25 mouse cellular contexts compared by ENCODE assay signal in genomic region chr15:97749397-97749796, GRCm38 (mm10). TPM values are rescaled to one million over a fixed set of nuclear protein-coding genes. Genes with fewer than 3 reads are reported as not detected.
DNase-seq lines count a peak whose midpoint lies in the region; ATAC-seq and TF ChIP-seq lines count a peak whose summit lies in the region.
"Had no signal": no experiment of that assay in that cellular context is flagged by ENCODE, and none has a peak within 500 bp of the region (broad histone marks: within the 10 kb centered on the region; RNA-seq: fewer than 3 reads in every experiment).

No protein-coding gene starts in this region.

- no peak overlapping the region; the same call in 1 of the 2 replicates for H3K27ac ChIP-seq in heart, embryonic 13.5 days (replicated peaks)
- H3K27ac ChIP-seq in heart, postnatal 0 days (ENCODE audit: low read depth), result no peak overlapping the region
- 0 out of 2 replicates have a peak overlapping the region, but pooled peaks have one; percentile 25 for H3K27ac ChIP-seq in limb, embryonic 12.5 days
- no peak overlapping the region for H3K27ac ChIP-seq in neural tube, embryonic 15.5 days (replicated peaks)
- H3K27ac ChIP-seq: heart, adult 2 months had no signal

- peaks cover 63% of the 10 kb centered on the region for H3K36me3 ChIP-seq in heart, embryonic 13.5 days
- H3K36me3 ChIP-seq in heart, postnatal 0 days (replicated peaks; ENCODE audit: control insufficient read depth, insufficient read depth, low read length), result peaks cover 12% of the 10 kb centered on the region
- H3K36me3 ChIP-seq in limb, embryonic 12.5 days, result no peaks in the 10 kb centered on the region
- H3K36me3 ChIP-seq in neural tube, embryonic 15.5 days, result no peaks in the 10 kb centered on the region
- H3K36me3 ChIP-seq: embryonic facial prominence, embryonic 12.5 days; embryonic facial prominence, embryonic 15.5 days; hindbrain, embryonic 15.5 days had no signal

- no peak for DNase-seq in heart, postnatal 4 days
- DNase-seq in heart, postnatal 0 days (ENCODE audit: low spot score), result no peak
- DNase-seq in heart, adult 18-20 months, result no peak
- DNase-seq in A20 (ENCODE audit: low read depth, low spot score), result peak; percentile 51
- DNase-seq: adrenal gland, adult 2 months; adrenal gland, postnatal 14 days; cerebellum, adult 11 months; cerebellum, adult 2 months; cerebellum, adult 9-11 months; cerebellum, postnatal 25 days; forebrain, postnatal 0 days; gastrocnemius, adult 2 months; gastrocnemius, postnatal 14 days; heart, adult 2 months had no signal

- TF ChIP-seq CTCF in heart, postnatal 0 days (IDR thresholded peaks at IDR 0.05; ENCODE audit: low read depth), result no peak

- H3K4me2 ChIP-seq in heart, embryonic 13.5 days, result no peak overlapping the region
- H3K4me2 ChIP-seq in heart, postnatal 0 days (ENCODE audit: low read depth, low read length), result peak overlapping the region; percentile 2; the same call in 1 of the 2 replicates
- no peak overlapping the region for H3K4me2 ChIP-seq in limb, embryonic 12.5 days
- no peak overlapping the region for H3K4me2 ChIP-seq in neural tube, embryonic 15.5 days
- H3K4me2 ChIP-seq: embryonic facial prominence, embryonic 12.5 days; embryonic facial prominence, embryonic 15.5 days; hindbrain, embryonic 15.5 days had no signal

- 87% methylated on average over 9 of the region's 9 CpGs for WGBS in heart, embryonic 13.5 days
- WGBS in heart, postnatal 0 days, result 95% methylated on average over 9 of the region's 9 CpGs
- 90% methylated on average over 9 of the region's 9 CpGs for WGBS in limb, embryonic 12.5 days
- 97% methylated on average over 9 of the region's 9 CpGs for WGBS in neural tube, embryonic 15.5 days

- peaks cover 77% of the 10 kb centered on the region for H3K4me1 ChIP-seq in heart, embryonic 13.5 days
- H3K4me1 ChIP-seq in heart, postnatal 0 days (ENCODE audit: control insufficient read depth, insufficient read depth), result peaks cover 38% of the 10 kb centered on the region
- peaks cover 37% of the 10 kb centered on the region for H3K4me1 ChIP-seq in limb, embryonic 12.5 days (replicated peaks)
- peaks cover 23% of the 10 kb centered on the region for H3K4me1 ChIP-seq in neural tube, embryonic 15.5 days

- ATAC-seq in heart, embryonic 13.5 days (ENCODE audit: extremely low read depth, insufficient number of reproducible peaks, low FRiP score, low TSS enrichment), result no peak
- no peak for ATAC-seq in heart, postnatal 0 days (ENCODE audit: insufficient read depth, low read depth)
- no peak for ATAC-seq in limb, embryonic 12.5 days (ENCODE audit: insufficient number of reproducible peaks, insufficient read depth, low FRiP score, low TSS enrichment, low read depth)
- no peak for ATAC-seq in neural tube, embryonic 15.5 days (ENCODE audit: low FRiP score)
- ATAC-seq: CD4-positive, CD25-positive, alpha-beta regulatory T cell, adult 4 months; forebrain, postnatal 0 days; intestine, postnatal 0 days had no signal

- TF ChIP-seq EP300 in heart, postnatal 0 days (IDR thresholded peaks at IDR 0.05; ENCODE audit: low read depth), result no peak

- H3K27me3 ChIP-seq in heart, embryonic 13.5 days (replicated peaks), result no peaks in the 10 kb centered on the region
- H3K27me3 ChIP-seq in heart, postnatal 0 days (ENCODE audit: control insufficient read depth, insufficient read depth, low read length), result no peaks in the 10 kb centered on the region
- no peaks in the 10 kb centered on the region for H3K27me3 ChIP-seq in limb, embryonic 12.5 days
- no peaks in the 10 kb centered on the region for H3K27me3 ChIP-seq in neural tube, embryonic 15.5 days (replicated peaks)
- H3K27me3 ChIP-seq: embryonic facial prominence, embryonic 12.5 days; embryonic facial prominence, embryonic 15.5 days; heart, embryonic 12.5 days; hindbrain, embryonic 15.5 days had no signal

- H3K4me3 ChIP-seq in heart, embryonic 13.5 days, result no peak overlapping the region
- H3K4me3 ChIP-seq in heart, postnatal 0 days (ENCODE audit: low read depth, low read length), result no peak overlapping the region
- no peak overlapping the region for H3K4me3 ChIP-seq in limb, embryonic 12.5 days (replicated peaks)
- no peak overlapping the region for H3K4me3 ChIP-seq in neural tube, embryonic 15.5 days (replicated peaks)
- H3K4me3 ChIP-seq: embryonic facial prominence, embryonic 12.5 days; embryonic facial prominence, embryonic 15.5 days; gastrocnemius, adult 2 months; heart, adult 2 months; heart, embryonic 12.5 days; hindbrain, embryonic 15.5 days had no signal

- H3K9me3 ChIP-seq in heart, embryonic 13.5 days, result no peaks in the 10 kb centered on the region
- H3K9me3 ChIP-seq in heart, postnatal 0 days (replicated peaks; ENCODE audit: control insufficient read depth, low read length), result no peaks in the 10 kb centered on the region
- no peaks in the 10 kb centered on the region for H3K9me3 ChIP-seq in limb, embryonic 12.5 days
- H3K9me3 ChIP-seq in neural tube, embryonic 15.5 days (replicated peaks), result no peaks in the 10 kb centered on the region
- H3K9me3 ChIP-seq: embryonic facial prominence, embryonic 12.5 days; embryonic facial prominence, embryonic 15.5 days; heart, embryonic 12.5 days; hindbrain, embryonic 15.5 days had no signal

- 0 out of 2 replicates have a peak overlapping the region, but pooled peaks have one; percentile 15 for H3K9ac ChIP-seq in heart, embryonic 13.5 days
- no peak overlapping the region; the same call in 1 of the 2 replicates for H3K9ac ChIP-seq in heart, postnatal 0 days (replicated peaks; ENCODE audit: low read depth, low read length)
- no peak overlapping the region for H3K9ac ChIP-seq in limb, embryonic 12.5 days (replicated peaks)
- no peak overlapping the region for H3K9ac ChIP-seq in neural tube, embryonic 15.5 days (replicated peaks)
- H3K9ac ChIP-seq: embryonic facial prominence, embryonic 12.5 days; embryonic facial prominence, embryonic 15.5 days; forebrain, postnatal 0 days; hindbrain, embryonic 15.5 days had no signal

RNA-seq across cellular contexts. Expression of gene Endou, which starts 18.3 kb away (rescaled TPM):
- 0.23 and 0.45 TPM in 2 replicates for polyA plus RNA-seq in heart, embryonic 13.5 days (2015; fragmentation: Nextera tagmentation; extraction: Ambion mirVana)
- 1 to 10 TPM; 3.5 to 4.6 TPM for total RNA-seq in heart, postnatal 4 days (2021)
- total RNA-seq in heart, postnatal 0 days (2014; rRNA removed; ENCODE audit: low replicate concordance), result 0.95 and 1.3 TPM in 2 replicates
- 5.1 and 5.6 TPM in 2 replicates for polyA plus RNA-seq in heart, postnatal 0 days (2015; fragmentation: Nextera tagmentation; extraction: Ambion mirVana)
- total RNA-seq in heart, adult 18-20 months (2021), result 1 to 10 TPM; 1.3 to 1.8 TPM
- polyA plus RNA-seq in limb, embryonic 12.5 days (2016; fragmentation: Nextera tagmentation; extraction: Ambion mirVana), result 0.14 and 0.23 TPM in 2 replicates
- 0.15 and 3.5 TPM in 2 replicates for polyA plus RNA-seq in neural tube, embryonic 15.5 days (2015; fragmentation: Nextera tagmentation; extraction: Ambion mirVana)
- polyA plus RNA-seq: forebrain, embryonic 11.5 days; intestine, embryonic 14.5 days had no signal

RNA-seq across cellular contexts. Expression of gene Rapgef3, which starts 18.4 kb away (rescaled TPM):
- polyA plus RNA-seq in heart, embryonic 13.5 days (2015; fragmentation: Nextera tagmentation; extraction: Ambion mirVana), result 22.1 and 25.4 TPM in 2 replicates
- total RNA-seq in heart, postnatal 4 days (2021), result 10 to 100 TPM; 32.7 to 33.4 TPM
- 51.6 and 57.8 TPM in 2 replicates for total RNA-seq in heart, postnatal 0 days (2014; rRNA removed; ENCODE audit: low replicate concordance)
- 15.5 and 17.6 TPM in 2 replicates for polyA plus RNA-seq in heart, postnatal 0 days (2015; fragmentation: Nextera tagmentation; extraction: Ambion mirVana)
- total RNA-seq in heart, adult 18-20 months (2021), result 10 to 100 TPM; 21.8 to 23.3 TPM
- polyA plus RNA-seq in limb, embryonic 12.5 days (2016; fragmentation: Nextera tagmentation; extraction: Ambion mirVana), result 10.1 and 11.1 TPM in 2 replicates
- 12.5 and 19.5 TPM in 2 replicates for polyA plus RNA-seq in neural tube, embryonic 15.5 days (2015; fragmentation: Nextera tagmentation; extraction: Ambion mirVana)

RNA-seq across cellular contexts. Expression of gene Slc48a1, which starts 28.9 kb away (rescaled TPM):
- 70.2 and 70.8 TPM in 2 replicates for polyA plus RNA-seq in heart, embryonic 13.5 days (2015; fragmentation: Nextera tagmentation; extraction: Ambion mirVana)
- 10 to 100 TPM; 58.7 to 59.2 TPM for total RNA-seq in heart, postnatal 4 days (2021)
- 56.5 and 76.1 TPM in 2 replicates for total RNA-seq in heart, postnatal 0 days (2014; rRNA removed; ENCODE audit: low replicate concordance)
- 90.9 and 92.1 TPM in 2 replicates for polyA plus RNA-seq in heart, postnatal 0 days (2015; fragmentation: Nextera tagmentation; extraction: Ambion mirVana)
- total RNA-seq in heart, adult 18-20 months (2021), result 10 to 100 TPM; 57.9 to 69.7 TPM
- polyA plus RNA-seq in limb, embryonic 12.5 days (2016; fragmentation: Nextera tagmentation; extraction: Ambion mirVana), result 34.2 and 36.6 TPM in 2 replicates
- 99.0 and 101 TPM in 2 replicates for polyA plus RNA-seq in neural tube, embryonic 15.5 days (2015; fragmentation: Nextera tagmentation; extraction: Ambion mirVana)

RNA-seq across cellular contexts. Expression of gene Rpap3, which starts 43.8 kb away (rescaled TPM):
- polyA plus RNA-seq in heart, embryonic 13.5 days (2015; fragmentation: Nextera tagmentation; extraction: Ambion mirVana), result 17.9 and 18.5 TPM in 2 replicates
- 10 to 100 TPM; 16.0 to 19.7 TPM for total RNA-seq in heart, postnatal 4 days (2021)
- 14.7 and 23.0 TPM in 2 replicates for total RNA-seq in heart, postnatal 0 days (2014; rRNA removed; ENCODE audit: low replicate concordance)
- polyA plus RNA-seq in heart, postnatal 0 days (2015; fragmentation: Nextera tagmentation; extraction: Ambion mirVana), result 18.5 and 19.5 TPM in 2 replicates
- total RNA-seq in heart, adult 18-20 months (2021), result 10 to 100 TPM; 14.5 to 15.7 TPM
- 39.4 and 40.4 TPM in 2 replicates for polyA plus RNA-seq in limb, embryonic 12.5 days (2016; fragmentation: Nextera tagmentation; extraction: Ambion mirVana)
- polyA plus RNA-seq in neural tube, embryonic 15.5 days (2015; fragmentation: Nextera tagmentation; extraction: Ambion mirVana), result 30.5 and 31.3 TPM in 2 replicates
